Mouse (Mus musculus) heart, adult 2 months (tissue): Measurements from ENCODE around the gene 6430571L13Rik. TPM values are rescaled to one million over a fixed set of nuclear protein-coding genes. Genes with fewer than 3 reads are reported as not detected.

Experiments
- DNase-seq, 2 experiments: peaks; one replicate each; pipeline ENCODE4 v3.0.0; 2021
- H3K27ac ChIP-seq: fragments of 200-600 bp; 2 replicates; pipeline ENCODE4 v1.8.1; 2022
- H3K27me3 ChIP-seq: fragments of 200-500 bp; 2 replicates; pipeline ENCODE4 v1.6.1; 2012; ENCODE audit warnings: mild to moderate bottlenecking, low read length, inconsistent platforms, mixed read lengths; ENCODE audit not compliant: control insufficient read depth, insufficient read depth
- H3K36me3 ChIP-seq: fragments of 200-500 bp; 2 replicates; pipeline ENCODE4 v1.6.1; 2012; ENCODE audit warnings: low read length, inconsistent platforms; ENCODE audit not compliant: control insufficient read depth, insufficient read depth
- H3K4me1 ChIP-seq: fragments of 200-500 bp; 2 replicates; pipeline ENCODE4 v1.6.1; 2011; ENCODE audit warnings: low read length; ENCODE audit not compliant: control insufficient read depth, insufficient read depth
- H3K4me3 ChIP-seq: fragments of 200-600 bp; 2 replicates; pipeline ENCODE4 v1.8.1; 2022
- H3K79me2 ChIP-seq: fragments of 200-500 bp; replicated peaks from 2 replicates; pipeline ENCODE4 v1.6.1; 2012; ENCODE audit warnings: mild to moderate bottlenecking, inconsistent platforms, low read length, moderate library complexity, mixed read lengths; ENCODE audit not compliant: control insufficient read depth, insufficient read depth
- H3K9ac ChIP-seq: fragments of 200-500 bp; 2 replicates; pipeline ENCODE4 v1.6.1; 2012; ENCODE audit warnings: low read depth, mild to moderate bottlenecking, control low read depth, inconsistent platforms, low read length, mixed read lengths
- CTCF ChIP-seq: fragments of 200-600 bp; IDR thresholded peaks from 2 replicates; pipeline ENCODE4 v1.8.1; 2022; ENCODE audit warnings: antibody characterized with exemption, mild to moderate bottlenecking, moderate library complexity
- EP300 ChIP-seq: fragments of 200-500 bp; IDR thresholded peaks from 2 replicates; pipeline ENCODE4 v1.6.1; 2011; ENCODE audit warnings: low read depth, low read length, control low read depth; ENCODE audit not compliant: insufficient read depth
- POLR2A ChIP-seq: fragments of 200-500 bp; IDR thresholded peaks from 2 replicates; pipeline ENCODE4 v1.6.1; 2011; ENCODE audit warnings: mild to moderate bottlenecking, low read depth, low read length, control low read depth; ENCODE audit not compliant: insufficient read depth
- WGBS: fragments of 180-500 bp; shearing (Covaris S2); methylation state at CpG from one replicate; pipeline ENCODE4 v1.1.7; 2018; 5-methylcytosine and 5-hydroxymethylcytosine counted together
- intact Hi-C: fragments of 180-260 bp; cut with DNase I; formaldehyde crosslinking; loops from one replicate; pipeline ENCODE4 v1.15.1; 2025
- long read RNA-seq: library from polyadenylated mRNA; stranded (forward); transcript quantifications from one replicate; pipeline ENCODE4 v2.0.0, GENCODE M21; 2021
- polyA plus RNA-seq: library from polyadenylated mRNA; depleted of rRNA; stranded (reverse); fragments of >200 nt; gene quantifications from 2 replicates; pipeline ENCODE4 v1.2.3, GENCODE M21; 2012; rRNA removed
- total RNA-seq, 2 experiments: library from RNA; stranded (reverse); gene quantifications; 2 replicates each; pipeline ENCODE4 v1.2.3; 2021

Gene 6430571L13Rik
- total RNA-seq (1 to 10 TPM; 5.2 to 6.5 TPM), polyA plus RNA-seq (4.1 and 5.0 TPM in 2 replicates)
- long read RNA-seq, partial matches to known transcripts, result 1 of 7 reads
- long read RNA-seq, other reads (novel, unspliced or antisense), result 3 of 7 reads

- no peak for TF ChIP-seq EP300
- no peak for TF ChIP-seq POLR2A
- 0 out of 2 replicates have a peak, but pooled peaks have one; percentile 12 for TF ChIP-seq CTCF
- peak within 1 kb of the TSS; percentile 39 for H3K9ac ChIP-seq
- H3K36me3 ChIP-seq, result no peaks in the 10 kb centered on the region
- DNase-seq, result peak; percentile 94
- intact Hi-C loops, result no loop called here
- H3K27ac ChIP-seq, result peak within 1 kb of the TSS; percentile 61
- peak within 1 kb of the TSS; percentile 62 for H3K4me3 ChIP-seq
- no peaks in the 10 kb centered on the region for H3K79me2 ChIP-seq
- under 1% methylated on average over 34 of the region's 34 CpGs for WGBS
- H3K27me3 ChIP-seq, result no peaks in the 10 kb centered on the region
- H3K4me1 ChIP-seq, result peaks cover 3% of the 10 kb centered on the region
Measured at GRCm38 (mm10) chr9:107340267-107340859, at the start of gene 6430571L13Rik. Gene 6430571L13Rik (plus strand): TSS chr9:107340602.

GRCm38 (mm10) chr9:107290897-107291296 is 49.5 kb upstream of the 6430571L13Rik start:
- H3K27me3 ChIP-seq, result no peaks in the 10 kb centered on the region
- WGBS, result 34% methylated on average over 10 of the region's 10 CpGs
- no peaks in the 10 kb centered on the region for H3K36me3 ChIP-seq
- peaks cover 7% of the 10 kb centered on the region for H3K4me1 ChIP-seq
- no peak overlapping the region for H3K4me3 ChIP-seq
- TF ChIP-seq EP300 (peak; percentile 91), CTCF (no peak; the same call in 1 of the 2 replicates), POLR2A (no peak)
- no peaks in the 10 kb centered on the region for H3K79me2 ChIP-seq
- intact Hi-C loops, result loop anchor here (1.0 to 5.0 kb wide), 5 partner anchors 45 to 388 kb away; no protein-coding TSS in a partner anchor
- peak; percentile 84 to 91 for DNase-seq
- no peak overlapping the region for H3K9ac ChIP-seq
- peak overlapping the region; percentile 0; the same call in 1 of the 2 replicates for H3K27ac ChIP-seq

GRCm38 (mm10) chr9:107294249-107294648 is 46.2 kb upstream of the 6430571L13Rik start:
- Histone ChIP-seq H3K36me3 (no peaks in the 10 kb centered on the region), H3K27me3 (no peaks in the 10 kb centered on the region), H3K9ac (no peak overlapping the region), H3K4me1 (peaks cover 7% of the 10 kb centered on the region), H3K4me3 (no peak overlapping the region), H3K79me2 (no peaks in the 10 kb centered on the region), H3K27ac (no peak overlapping the region)
- intact Hi-C loops, result loop anchor here (1.0 to 5.0 kb wide), 3 partner anchors 42 to 218 kb away; no protein-coding TSS in a partner anchor
- 4% methylated on average over 6 of the region's 6 CpGs for WGBS
- TF ChIP-seq POLR2A (no peak), EP300 (peak; percentile 97), CTCF (peak; percentile 92)
- peak; percentile 82 to 91 for DNase-seq

- Histone ChIP-seq H3K79me2 (no peaks in the 10 kb centered on the region; the same call in 1 of the 2 replicates), H3K27ac (peak overlapping the region; percentile 76), H3K36me3 (no peaks in the 10 kb centered on the region), H3K4me1 (peaks cover 7% of the 10 kb centered on the region), H3K27me3 (no peaks in the 10 kb centered on the region), H3K9ac (no peak overlapping the region; the same call in 1 of the 2 replicates), H3K4me3 (no peak overlapping the region; the same call in 1 of the 2 replicates)
- WGBS, result 24% methylated on average over 4 of the region's 4 CpGs
- TF ChIP-seq EP300 (no peak), POLR2A (no peak), CTCF (no peak)
- DNase-seq, result peak in 1 of 2 experiments; percentile 17
- intact Hi-C loops, result no loop called here
Measured at GRCm38 (mm10) chr9:107295616-107296015, 44.8 kb upstream of the 6430571L13Rik start.

- no peak for DNase-seq
- peaks cover 8% of the 10 kb centered on the region for H3K4me1 ChIP-seq
- peak within 1 kb of the TSS; percentile 59 for H3K4me3 ChIP-seq
- H3K27ac ChIP-seq, result peak within 1 kb of the TSS; percentile 93
- H3K36me3 ChIP-seq, result no peaks in the 10 kb centered on the region
- H3K79me2 ChIP-seq, result no peaks in the 10 kb centered on the region; the same call in 1 of the 2 replicates
- TF ChIP-seq CTCF (no peak), EP300 (no peak), POLR2A (no peak)
- no peaks in the 10 kb centered on the region for H3K27me3 ChIP-seq
- intact Hi-C loops, result no loop called here
- H3K9ac ChIP-seq, result peak within 1 kb of the TSS; percentile 90
Measured at GRCm38 (mm10) chr9:107296016-107296040, 44.6 kb upstream of the 6430571L13Rik start, which contains the start of gene Cish. Gene Cish (plus strand): TSS chr9:107296026.

GRCm38 (mm10) chr9:107296041-107296440 is 44.4 kb upstream of the 6430571L13Rik start:
- no peaks in the 10 kb centered on the region for H3K36me3 ChIP-seq
- H3K27ac ChIP-seq, result peak overlapping the region; percentile 76
- peaks cover 9% of the 10 kb centered on the region for H3K4me1 ChIP-seq
- no peak for DNase-seq
- H3K79me2 ChIP-seq, result no peaks in the 10 kb centered on the region; the same call in 1 of the 2 replicates
- 0% methylated on average over 14 of the region's 14 CpGs for WGBS
- intact Hi-C loops, result no loop called here
- TF ChIP-seq POLR2A (no peak), EP300 (no peak), CTCF (no peak)
- H3K4me3 ChIP-seq, result peak overlapping the region; percentile 59
- peak overlapping the region; percentile 62 for H3K9ac ChIP-seq
- no peaks in the 10 kb centered on the region for H3K27me3 ChIP-seq
